Mouse (Mus musculus): ENCODE results near the gene Slco2a1.

Slco2a1 gene

DNA sequence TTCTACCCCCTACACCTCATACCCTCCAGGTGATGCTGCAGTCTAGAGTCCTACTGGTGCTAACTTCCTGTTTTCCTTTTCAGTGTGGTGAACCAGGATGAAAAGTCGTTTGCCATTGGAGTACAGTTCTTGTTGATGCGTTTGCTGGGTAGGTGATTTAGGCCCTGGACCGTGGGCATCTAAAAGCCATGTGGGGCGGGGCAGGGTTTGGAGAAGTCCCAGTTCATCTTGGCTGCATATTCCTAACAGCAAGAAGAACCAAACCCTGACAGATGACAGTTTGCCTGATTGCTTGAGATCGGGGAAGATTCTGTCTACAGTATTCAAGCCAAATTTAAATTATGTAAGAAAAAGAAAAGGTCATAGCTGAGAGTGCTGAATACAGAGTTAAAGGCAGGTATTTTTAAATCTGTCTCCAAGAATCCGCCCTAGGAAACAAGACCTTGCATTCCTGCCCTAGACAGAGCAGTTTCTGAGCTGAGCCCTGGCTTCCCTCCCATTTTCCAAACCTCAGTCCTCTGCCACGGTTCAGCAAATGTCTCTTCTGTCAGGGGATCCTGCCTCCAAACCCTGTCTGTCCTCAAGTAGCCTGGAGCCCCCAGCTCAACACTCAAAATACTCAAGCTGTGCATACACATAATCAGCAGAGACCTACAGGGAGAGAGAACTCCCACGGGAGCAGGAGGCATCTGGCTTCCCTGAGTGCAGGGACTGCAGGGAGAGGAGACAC lies 93.9 kb downstream of the Slco2a1 start:
- WGBS, result 44% methylated on average over 8 of the region's 8 CpGs

DNA sequence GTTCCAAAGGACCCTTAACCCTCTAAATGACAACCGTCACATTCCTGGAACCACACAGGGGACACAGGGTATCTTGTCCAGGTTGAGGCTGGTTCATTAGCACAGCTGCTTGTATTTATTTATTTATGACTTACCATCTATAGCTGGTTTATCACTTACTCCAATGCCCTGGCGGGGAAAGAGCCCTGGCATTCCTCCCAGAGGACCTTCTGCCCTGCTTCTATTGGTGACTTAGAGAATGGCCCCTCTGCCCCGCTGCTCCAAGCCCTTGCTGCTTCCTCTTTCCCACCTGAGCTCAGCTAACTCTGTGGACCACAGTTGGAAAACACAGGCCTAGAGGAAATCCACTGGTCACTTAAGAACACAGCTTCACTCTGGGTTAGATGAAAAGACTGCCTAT lies 94.9 kb downstream of the Slco2a1 start:
- WGBS, result 69% methylated on average over 3 of the region's 3 CpGs

DNA sequence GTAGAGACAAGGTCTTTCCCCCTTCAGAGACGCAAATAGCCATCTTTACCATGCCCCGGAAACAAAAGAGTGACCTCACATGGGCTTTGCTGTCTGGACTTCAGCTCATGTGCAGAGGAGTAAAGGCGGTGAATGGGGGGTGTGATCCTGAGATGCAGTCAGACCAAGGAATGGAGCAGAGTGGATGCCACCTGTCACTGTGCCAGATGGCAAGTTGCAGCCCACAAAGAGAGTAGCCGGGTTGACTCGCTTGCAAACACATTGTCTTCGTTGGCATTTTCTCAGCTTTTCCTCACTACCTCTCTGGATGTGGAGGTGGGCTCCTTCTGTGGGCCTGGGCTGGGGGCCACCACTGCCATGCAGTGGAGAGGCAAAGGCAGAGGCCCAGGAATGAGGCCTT lies 98.2 kb downstream of the Slco2a1 start:
- WGBS, result 81% methylated on average over 6 of the region's 6 CpGs

DNA sequence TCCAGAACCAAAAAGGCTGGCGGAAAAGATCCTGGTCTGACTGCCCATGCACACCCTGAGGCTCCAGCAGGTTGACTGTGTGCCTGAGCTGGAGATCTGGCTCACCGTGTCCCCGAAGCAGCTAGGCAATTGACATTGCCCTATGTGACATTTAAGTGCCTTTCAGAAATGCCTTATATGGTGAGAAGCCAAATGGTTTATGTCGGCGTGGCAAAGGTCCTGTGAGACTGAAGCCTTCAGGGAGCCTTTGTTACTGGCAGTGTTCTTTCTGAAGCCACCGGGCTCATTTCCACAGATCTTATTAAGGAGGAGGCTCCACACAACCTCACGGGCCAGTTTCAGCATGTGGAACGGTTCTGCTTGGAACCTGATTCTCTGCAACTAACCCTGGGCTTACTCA lies 98.8 kb downstream of the Slco2a1 start:
- WGBS, result 91% methylated on average over 8 of the region's 8 CpGs

DNA sequence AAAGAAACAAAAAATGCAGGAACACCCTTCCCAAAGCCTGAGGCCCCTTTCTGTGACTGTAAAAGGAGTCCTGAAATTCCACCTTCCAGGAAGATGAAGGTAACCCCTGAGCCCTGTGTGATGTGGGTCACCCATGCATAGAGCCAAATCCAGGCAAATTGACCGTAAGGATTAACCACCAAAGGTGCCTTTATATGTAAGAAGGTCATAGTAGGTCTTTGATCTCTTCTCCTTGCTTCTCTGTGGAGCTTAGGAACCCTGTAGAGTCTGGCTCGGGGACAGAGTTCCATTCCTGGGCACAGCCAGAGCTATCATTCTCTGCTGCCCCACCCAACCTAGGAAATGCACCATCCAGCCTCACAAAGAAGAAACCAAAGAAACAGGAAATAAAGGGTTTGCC lies 100.1 kb downstream of the Slco2a1 start:
- 87% methylated on average over 2 of the region's 2 CpGs for WGBS

DNA sequence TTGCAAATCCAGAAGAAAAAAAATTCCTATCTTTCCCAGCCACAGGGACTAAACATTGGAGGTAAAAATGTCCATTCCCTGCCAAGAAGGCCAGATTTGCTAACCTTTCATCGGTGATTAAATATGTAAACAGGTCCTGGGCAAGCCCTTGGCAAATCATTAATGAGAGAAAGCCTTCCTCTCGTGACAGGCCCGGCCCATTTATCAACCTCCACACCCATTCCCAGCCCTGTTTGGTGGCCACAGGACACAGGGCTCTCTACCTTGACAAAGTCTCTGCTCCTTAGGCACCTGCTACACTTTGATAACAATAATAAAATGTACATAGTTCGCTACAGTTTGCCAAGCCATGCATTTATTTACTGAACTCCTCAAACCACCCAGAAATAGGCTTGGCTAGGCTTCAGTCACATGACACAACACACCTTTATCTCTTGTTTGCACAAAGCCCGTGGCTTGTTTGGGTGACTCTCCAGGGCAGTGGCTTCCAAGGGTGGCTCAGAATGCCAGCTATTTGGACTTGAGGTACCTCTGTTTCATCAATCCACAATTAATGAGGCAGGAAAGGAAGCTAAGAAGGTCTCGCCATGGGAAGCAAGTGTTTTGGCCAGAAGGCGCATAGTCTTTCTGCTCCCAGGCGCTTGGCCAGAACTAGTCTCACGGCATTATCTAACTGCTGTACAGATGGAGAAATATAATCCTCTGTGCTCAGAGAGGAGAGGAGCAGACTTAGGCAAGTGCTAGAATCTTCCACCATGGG lies 101.8 kb downstream of the Slco2a1 start:
- 58% methylated on average over 9 of the region's 9 CpGs for WGBS

GRCm38 (mm10) chr9:103091039-103091883 lies 102.7 kb downstream of the Slco2a1 start:
- WGBS, result 84% methylated on average over 16 of the region's 16 CpGs

DNA sequence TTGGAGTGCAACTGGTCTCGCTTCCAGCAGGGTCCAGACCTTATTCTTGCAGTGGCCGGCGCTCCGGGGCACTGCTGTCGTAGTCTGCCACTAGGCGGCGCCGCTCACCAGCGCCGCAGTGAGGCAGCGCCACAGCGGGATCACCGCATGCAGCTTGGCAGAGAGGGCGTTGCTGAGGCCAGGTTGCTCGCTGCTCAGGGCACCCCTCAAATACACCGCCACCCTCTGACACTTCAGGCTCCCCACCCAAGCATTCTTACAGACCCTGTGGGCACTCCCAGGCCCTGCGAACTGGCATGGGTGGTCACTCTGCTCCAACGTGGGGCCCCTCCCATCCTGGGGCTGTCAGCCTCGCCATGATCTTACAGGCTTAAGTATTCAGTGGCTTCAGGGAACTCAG lies 103.7 kb downstream of the Slco2a1 start:
- WGBS, result 1% methylated on average over 19 of the region's 19 CpGs

GRCm38 (mm10) chr9:103093681-103094080 lies 105.2 kb downstream of the Slco2a1 start:
- WGBS, result 53% methylated on average over 3 of the region's 3 CpGs

DNA sequence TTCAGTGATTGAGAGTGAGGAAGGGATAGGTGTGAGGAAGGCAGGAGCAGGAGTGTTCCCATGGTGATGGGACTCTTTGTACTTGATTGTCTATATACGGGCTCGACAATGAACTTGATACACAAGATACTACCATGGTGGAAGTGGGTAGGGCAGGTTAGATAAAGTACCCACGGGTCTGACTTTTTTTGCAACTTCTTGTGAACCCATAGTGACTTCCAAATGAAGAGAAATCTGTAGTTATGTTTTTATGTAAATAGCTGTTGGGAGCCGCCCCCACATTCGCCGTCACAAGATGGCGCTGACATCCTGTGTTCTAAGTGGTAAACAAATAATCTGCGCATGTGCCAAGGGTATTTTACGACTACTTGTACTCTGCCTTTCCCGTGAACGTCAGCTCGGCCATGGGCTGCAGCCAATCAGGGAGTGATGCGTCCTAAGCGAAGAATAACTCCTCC lies 119.9 kb downstream of the Slco2a1 start:
- 36% methylated on average over 10 of the region's 14 CpGs for WGBS

DNA sequence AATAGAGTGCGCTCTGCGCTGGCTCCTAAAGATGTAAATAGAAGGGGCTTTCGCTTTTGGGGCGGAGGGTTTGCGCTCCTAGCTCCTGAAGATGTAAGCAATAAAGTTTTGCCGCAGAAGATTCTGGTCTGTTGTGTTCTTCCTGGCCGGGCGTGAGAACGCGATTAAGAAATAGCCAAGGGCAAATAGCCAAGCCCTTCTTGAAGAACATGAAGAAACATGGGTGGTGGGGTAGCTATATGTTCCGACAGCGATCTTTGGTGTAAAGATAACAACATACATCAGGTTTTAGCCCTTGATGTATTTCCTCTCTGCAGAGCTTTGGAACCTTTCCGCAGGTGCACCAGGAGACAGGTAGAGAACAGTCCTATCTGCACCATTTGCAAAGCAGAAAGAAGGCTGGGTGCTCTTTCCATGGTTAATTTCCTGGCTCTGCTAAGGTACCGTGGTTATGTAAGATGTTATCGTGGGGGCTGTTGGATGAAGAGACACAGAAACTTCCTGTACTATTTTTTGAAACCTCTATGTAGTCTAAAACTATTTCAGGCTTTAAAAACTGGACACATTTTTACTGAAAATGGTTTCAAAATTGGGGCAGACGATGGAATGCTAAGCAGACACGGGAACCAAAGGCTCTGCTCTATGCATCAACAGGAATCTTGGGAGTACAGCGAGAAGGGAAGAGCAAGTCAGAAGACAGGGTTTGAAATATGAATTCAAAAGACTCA lies 120.6 kb downstream of the Slco2a1 start:
- WGBS, result 19% methylated on average over 18 of the region's 18 CpGs

GRCm38 (mm10) chr9:103109911-103110310 lies 121.4 kb downstream of the Slco2a1 start:
- WGBS, result 28% methylated on average over 2 of the region's 2 CpGs

- WGBS, result 15% methylated on average over 18 of the region's 18 CpGs
Measured at GRCm38 (mm10) chr9:103110727-103111501, 122.4 kb downstream of the Slco2a1 start.

GRCm38 (mm10) chr9:103111621-103112470 lies 123.3 kb downstream of the Slco2a1 start, which contains the start of gene Rab6b:
Gene Rab6b, plus strand, starts transcription at chr9:103111787.
- WGBS, result under 1% methylated on average over 80 of the region's 81 CpGs

GRCm38 (mm10) chr9:103112471-103113271 lies 124.2 kb downstream of the Slco2a1 start:
- WGBS, result 3% methylated on average over 35 of the region's 35 CpGs

DNA sequence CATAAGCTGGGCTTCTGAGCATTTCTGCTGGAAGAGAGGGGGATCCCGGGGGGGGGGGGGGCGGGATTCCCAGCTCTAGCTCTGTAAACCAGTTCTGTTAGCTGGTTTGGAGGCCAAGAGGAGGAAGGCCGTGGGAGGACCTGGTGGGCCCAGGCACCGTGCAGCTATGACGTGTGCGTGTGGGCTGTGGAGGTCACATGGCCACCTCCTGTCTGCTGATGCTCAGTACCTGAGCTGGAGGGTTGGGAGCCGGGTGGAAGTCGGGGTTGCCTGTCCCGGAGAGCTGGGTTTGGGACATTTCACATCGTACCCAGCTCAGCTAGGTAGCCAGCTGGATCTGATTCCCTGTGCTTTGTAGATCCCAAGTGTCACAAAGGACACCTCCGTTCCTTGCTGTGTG lies 124.8 kb downstream of the Slco2a1 start:
- 19% methylated on average over 11 of the region's 11 CpGs for WGBS

GRCm38 (mm10) chr9:103114326-103114725 lies 125.8 kb downstream of the Slco2a1 start:
- WGBS, result 56% methylated on average over 8 of the region's 8 CpGs

- 71% methylated on average over 13 of the region's 13 CpGs for WGBS
Measured at GRCm38 (mm10) chr9:103114901-103115300, 126.4 kb downstream of the Slco2a1 start.

DNA sequence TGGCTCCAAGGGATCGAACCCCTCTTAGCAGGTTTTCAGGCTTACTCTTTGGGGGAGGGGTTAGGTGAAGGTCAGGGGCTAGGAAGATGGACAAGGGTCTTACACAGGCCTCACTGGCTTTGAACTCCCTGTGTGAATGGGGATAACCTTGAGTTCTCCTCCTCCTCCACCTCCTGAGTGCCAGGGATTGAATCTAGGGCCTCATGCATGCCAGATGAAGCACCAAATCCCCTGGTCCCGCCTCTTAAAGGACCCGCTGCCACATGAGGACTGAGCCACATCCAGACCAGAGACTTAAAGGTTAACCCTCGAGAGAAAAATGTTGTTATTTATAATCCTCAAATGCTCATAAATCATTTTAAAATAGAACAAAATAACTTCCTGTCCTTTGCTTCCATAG lies 128.4 kb downstream of the Slco2a1 start:
- WGBS, result 74% methylated on average over 4 of the region's 4 CpGs

Measured in cerebral cortex, adult 2 months (tissue).